Comparison of ENCODE assay signal across 8 mouse cellular contexts in genomic region chr12:117389516-117390347, GRCm38 (mm10).
A peak's percentile ranks its signal among the peaks of the same experiment; 100 is the strongest.
DNase-seq lines count a peak whose midpoint lies in the region; ATAC-seq lines count a peak whose summit lies in the region.

No protein-coding gene starts in this region.

- no peaks in the 10 kb centered on the region for H3K27me3 ChIP-seq in heart, embryonic 16.5 days (ENCODE audit: control insufficient read depth, insufficient read depth, low read length)

- WGBS in heart, embryonic 16.5 days: 39% methylated on average over 7 of the region's 7 CpGs

- H3K9ac ChIP-seq in heart, embryonic 16.5 days (ENCODE audit: low read length): no peak overlapping the region

- H3K9me3 ChIP-seq in heart, embryonic 16.5 days (replicated peaks; ENCODE audit: control insufficient read depth, low read length): no peaks in the 10 kb centered on the region

- DNase-seq in heart, adult 8-10 months (ENCODE audit: low spot score): no peak
- peak; percentile 19 for DNase-seq in ovary, postnatal 36 days (ENCODE audit: low spot score)
- no peak for DNase-seq in ovary, postnatal 14 days (ENCODE audit: low spot score)
- DNase-seq in kidney, postnatal 4 days: peak; percentile 50
- DNase-seq in lung, postnatal 4 days: peak; percentile 35 to 43
- no peak for DNase-seq in layer of hippocampus, postnatal 10 days (ENCODE audit: low spot score in 2 of 2)
- DNase-seq in retina, embryonic 14.5 days (ENCODE audit: low spot score): no peak

- H3K4me1 ChIP-seq in heart, embryonic 16.5 days (ENCODE audit: control insufficient read depth, insufficient read depth, low read length): peaks cover 9% of the 10 kb centered on the region

- H3K4me3 ChIP-seq in heart, embryonic 16.5 days (ENCODE audit: low read length): no peak overlapping the region

- no peak overlapping the region for H3K27ac ChIP-seq in heart, embryonic 16.5 days (ENCODE audit: low read length)

- no peaks in the 10 kb centered on the region for H3K36me3 ChIP-seq in heart, embryonic 16.5 days (ENCODE audit: control insufficient read depth, insufficient read depth)

- H3K4me2 ChIP-seq in heart, embryonic 16.5 days (ENCODE audit: low read depth, low read length): 0 out of 2 replicates have a peak overlapping the region, but pooled peaks have one; percentile 15

- no peak for ATAC-seq in heart, embryonic 16.5 days (replicated peaks; ENCODE audit: extremely low read depth, insufficient read depth, low FRiP score)

Comparison
In these comparisons a context has a peak if more than half of its experiments do, and no peak if none do; other contexts are left out.
1. DNase-seq: peak in ovary, postnatal 36 days (single experiment), kidney, postnatal 4 days (2 of 2) and lung, postnatal 4 days (2 of 2); none in heart, adult 8-10 months (single experiment), ovary, postnatal 14 days (single experiment), layer of hippocampus, postnatal 10 days (0 of 2) and retina, embryonic 14.5 days (single experiment).